Mouse (Mus musculus): Measurements from ENCODE around the gene Ptbp1.

Gene Ptbp1

DNA sequence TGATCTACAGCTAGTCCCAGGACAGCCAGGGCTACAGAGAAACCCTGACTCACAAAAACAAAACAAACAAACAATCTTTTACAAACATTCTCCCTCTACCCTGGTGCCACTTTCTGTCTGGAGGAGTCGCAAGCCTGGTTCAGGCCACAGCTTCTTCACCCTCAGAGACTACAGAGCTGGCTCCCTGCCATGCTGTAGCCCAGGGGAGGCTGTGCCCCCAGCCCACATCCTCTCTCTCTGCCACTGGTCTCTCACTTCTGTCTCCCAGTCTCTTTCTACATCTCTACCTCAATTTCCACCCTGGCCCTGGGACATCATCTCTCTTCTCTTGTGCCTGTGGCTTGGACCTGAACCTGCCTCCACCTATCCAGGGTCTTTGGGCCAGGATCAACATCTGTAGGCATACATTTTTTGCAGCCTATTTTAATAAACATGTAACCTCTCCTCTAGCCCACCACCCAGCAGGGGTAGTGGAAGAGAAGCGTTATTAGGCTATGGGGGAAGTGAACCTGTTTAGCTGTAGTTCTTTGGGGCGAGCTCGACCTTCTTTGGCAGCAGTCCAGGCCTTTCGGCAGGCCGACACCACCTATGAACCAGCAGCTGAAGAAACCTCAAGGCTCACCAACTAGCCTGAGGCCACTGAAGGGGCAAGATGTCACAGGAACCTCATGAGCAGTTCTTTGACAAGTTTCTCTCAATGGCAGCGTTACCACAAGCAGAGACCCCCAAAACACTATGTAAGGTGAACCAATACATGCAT, 22.0 kb upstream of the Ptbp1 start:
- in situ Hi-C loops (cut with MboI; ENCODE audit: unreplicated experiment in 2 of 2) = loop anchor here (5.0 to 10.0 kb wide), 5 partner anchors 50 to 125 kb away; partner anchors contain the start of genes R3hdm4 (in 2 of the 2) and Cfd (in 1 of the 2)

DNA sequence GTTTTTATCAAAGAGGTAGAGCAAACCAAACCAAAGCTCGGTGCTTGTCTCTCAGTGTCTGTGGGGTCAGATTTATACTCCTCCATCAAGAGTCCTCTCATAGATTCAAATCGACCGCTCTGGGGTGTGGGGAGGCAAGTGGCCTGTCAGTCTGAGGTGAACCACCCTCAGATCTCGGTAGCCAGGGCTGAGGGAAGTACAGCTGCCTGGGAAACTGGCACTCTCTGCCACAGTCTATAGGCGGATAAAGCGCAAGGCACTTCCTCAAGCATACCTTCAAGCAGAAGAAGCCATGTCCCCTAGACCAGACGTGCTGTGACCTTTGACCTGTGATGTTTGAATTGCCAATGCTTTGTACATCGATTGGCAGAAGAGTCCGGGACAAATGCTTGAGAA, 21.4 kb upstream of the Ptbp1 start:
- in situ Hi-C loops (cut with MboI; ENCODE audit: unreplicated experiment in 2 of 2) = loop anchor here (5.0 to 10.0 kb wide), 5 partner anchors 50 to 125 kb away; partner anchors contain the start of genes R3hdm4 (in 2 of the 2) and Cfd (in 1 of the 2)

DNA sequence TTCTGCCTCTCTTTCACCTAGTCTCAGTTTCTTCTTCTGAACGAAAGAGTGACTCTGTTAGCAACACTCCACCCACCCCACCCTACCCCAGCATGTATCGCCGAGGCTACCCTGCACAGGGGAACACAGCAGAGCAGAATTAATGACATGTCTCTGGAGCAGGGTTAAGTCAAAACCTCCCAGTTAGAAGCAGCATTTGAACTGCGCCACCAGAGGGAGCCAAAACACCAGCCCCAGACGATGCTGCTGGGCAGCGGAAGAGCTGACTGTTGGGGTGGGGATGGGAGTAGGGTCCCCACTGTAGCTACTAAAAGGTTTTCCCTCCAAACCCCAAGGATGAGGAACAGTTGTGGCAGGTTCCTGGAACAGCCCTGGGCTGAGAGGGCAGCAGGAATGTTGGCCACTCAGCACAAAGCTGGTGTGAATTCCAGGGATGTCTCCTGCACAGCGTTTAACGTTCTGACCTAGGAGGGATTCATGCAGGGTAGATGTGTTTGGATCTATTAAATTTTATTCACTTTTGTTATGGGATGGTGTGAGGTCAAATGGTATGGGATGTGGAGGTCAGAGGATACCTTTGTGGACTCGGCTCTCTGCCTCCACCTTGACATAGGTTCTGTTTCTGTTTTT, 19.3 kb upstream of the Ptbp1 start:
- in situ Hi-C loops (cut with MboI; ENCODE audit: unreplicated experiment in 2 of 2) = loop anchor here (5.0 to 10.0 kb wide), 5 partner anchors 47 to 122 kb away; partner anchors contain the start of genes R3hdm4 (in 2 of the 2) and Cfd (in 1 of the 2)

DNA sequence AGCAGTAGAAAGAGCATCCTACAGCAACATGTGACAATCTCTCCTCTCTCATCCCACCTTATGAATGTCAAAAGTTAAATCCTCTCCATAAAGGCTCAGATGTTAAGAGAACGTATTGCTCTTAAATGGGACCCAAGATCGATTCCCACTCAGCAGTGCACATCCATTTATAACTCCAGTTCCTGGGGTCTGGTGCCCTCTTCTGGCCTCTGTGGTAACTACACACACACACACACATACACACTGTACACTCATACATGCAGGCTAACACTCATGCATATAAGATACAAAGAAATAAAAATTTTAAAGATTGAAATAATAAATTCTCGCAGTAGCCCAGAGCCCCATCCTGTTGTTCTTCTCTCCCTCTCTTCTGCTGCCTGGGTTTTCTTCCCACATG, 17.3 kb upstream of the Ptbp1 start:
- in situ Hi-C loops (cut with MboI; ENCODE audit: unreplicated experiment in 2 of 2) = loop anchor here in 1 of 2 experiments (10.0 kb wide), 1 partner anchor 58 kb away; the partner anchor contains the start of gene Cfd

DNA sequence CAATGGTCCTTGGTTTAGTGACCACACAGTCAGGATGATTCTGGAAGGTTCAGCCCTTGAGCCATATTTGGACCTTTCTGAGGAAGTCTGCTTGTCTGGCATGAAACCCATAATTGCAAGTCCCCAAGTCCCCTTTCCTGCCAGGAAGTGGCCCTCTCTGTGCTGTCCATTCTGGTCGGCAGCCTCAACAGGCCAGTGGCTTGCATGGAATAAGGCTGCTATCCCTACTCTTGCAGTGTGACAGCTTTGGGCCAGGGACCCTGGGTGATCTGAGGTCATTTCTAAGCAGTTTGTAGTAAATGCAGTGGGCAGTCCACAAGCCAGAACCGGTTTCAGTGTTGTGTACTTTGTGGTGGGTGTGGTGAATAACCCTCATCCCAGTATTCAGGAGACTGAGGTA, 16.1 kb upstream of the Ptbp1 start:
- in situ Hi-C loops (cut with MboI; ENCODE audit: unreplicated experiment in 2 of 2) = loop anchor here in 1 of 2 experiments (10.0 kb wide), 1 partner anchor 57 kb away; the partner anchor contains the start of gene Cfd

DNA sequence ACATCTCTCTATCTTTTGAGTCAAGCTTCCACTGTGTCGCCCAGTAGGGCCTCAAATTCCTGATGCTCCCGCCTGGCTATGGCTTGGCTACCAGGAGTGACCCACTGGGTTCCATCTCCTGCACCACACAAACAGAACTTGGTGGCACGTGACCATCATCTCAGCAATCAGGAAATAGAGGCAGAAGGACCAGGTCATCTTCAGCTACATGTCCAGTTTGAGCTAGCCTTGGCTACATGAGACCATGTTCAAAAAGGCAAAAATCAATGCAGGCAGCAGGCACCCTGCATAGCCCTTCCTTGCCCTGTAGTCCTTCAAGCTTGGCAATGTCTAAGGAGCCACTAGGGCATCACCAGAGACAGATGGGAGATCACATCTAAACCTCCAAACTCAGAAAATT, 14.1 kb upstream of the Ptbp1 start:
- in situ Hi-C loops (cut with MboI; ENCODE audit: unreplicated experiment in 2 of 2) = no loop called here

DNA sequence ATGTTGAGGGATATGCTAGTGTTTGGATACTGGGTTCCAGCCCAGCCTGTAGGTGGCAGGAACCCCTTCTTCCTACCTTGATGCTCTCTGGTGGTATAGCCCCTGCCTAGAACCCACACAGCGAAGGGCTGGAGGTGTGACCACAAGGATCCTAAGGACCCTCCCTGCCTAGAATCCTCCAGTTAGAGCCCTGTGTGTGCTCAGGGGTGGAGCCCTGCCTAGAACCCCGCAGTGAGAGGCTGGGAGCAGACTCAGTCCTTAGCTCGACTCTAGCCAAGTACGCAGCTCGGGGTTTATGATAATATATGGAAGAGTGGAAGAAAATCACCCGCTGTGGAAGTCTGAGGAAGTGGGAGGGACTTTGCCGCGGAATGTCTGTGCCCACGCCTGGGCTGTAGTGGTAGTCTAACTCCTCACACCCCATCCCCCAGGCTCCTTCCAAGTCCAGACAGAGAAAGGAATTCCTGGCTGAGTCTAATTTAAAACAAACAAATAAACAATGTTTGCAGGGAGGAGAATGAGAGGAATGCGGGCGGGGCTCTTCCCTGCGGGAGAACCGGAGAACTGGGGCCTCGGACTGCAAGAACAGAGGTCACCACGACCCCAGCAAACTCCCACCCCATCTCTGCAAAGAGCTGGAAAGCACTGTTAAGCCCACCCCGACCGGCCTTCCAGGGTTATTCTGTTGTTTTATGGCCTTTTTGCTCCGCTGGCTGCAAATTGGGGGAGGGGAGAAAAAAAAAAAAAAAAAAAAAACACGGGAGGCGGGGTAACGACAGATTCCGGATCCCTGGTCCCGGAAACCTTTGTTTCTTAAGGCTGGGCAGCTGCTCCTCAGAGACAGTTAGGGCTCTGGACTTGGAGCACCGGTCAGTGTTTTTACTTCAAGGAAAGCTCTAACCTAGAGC, 13.3 kb upstream of the Ptbp1 start:
- in situ Hi-C loops (cut with MboI; ENCODE audit: unreplicated experiment in 2 of 2) = no loop called here

DNA sequence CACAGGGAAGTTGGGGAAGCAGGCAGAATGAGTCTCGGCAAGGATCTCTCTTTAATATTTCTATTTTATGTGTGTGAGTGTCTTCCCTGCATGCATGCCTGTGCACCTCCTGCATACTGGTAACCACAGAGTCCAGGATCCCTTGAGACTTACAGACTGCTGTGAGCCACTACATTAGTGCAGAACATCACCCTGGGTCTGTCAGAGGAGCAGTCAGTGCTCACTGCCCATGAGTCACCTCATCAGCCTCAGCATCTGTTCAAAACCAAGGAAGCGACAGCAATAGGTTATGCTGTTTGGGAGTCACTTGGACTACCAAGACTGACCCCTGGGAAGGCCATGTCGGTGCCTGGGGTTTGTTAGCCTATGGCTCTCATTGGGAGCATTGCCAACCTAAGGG, 11.9 kb upstream of the Ptbp1 start:
- in situ Hi-C loops (cut with MboI; ENCODE audit: unreplicated experiment in 2 of 2) = no loop called here

DNA sequence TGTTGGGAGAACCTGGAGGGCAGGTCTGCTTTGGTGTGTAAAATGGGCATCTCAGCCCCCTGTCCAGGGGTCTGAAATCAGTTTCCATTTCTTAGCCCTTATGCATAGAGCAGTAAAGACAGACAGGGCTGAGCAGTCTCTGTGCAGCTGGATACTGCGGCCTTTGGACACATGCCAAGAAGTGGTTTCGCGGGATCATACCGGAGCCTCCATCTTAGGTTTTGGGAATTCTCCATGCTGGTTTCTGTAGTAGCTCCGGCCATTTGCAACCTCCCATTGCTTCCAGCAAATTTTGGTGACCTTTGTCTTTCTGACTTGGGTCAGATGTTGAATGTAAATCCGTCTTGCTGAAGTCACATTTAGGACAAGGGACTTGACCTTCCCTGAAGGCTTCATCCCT, 10.8 kb upstream of the Ptbp1 start:
- in situ Hi-C loops (cut with MboI; ENCODE audit: unreplicated experiment in 2 of 2) = no loop called here

DNA sequence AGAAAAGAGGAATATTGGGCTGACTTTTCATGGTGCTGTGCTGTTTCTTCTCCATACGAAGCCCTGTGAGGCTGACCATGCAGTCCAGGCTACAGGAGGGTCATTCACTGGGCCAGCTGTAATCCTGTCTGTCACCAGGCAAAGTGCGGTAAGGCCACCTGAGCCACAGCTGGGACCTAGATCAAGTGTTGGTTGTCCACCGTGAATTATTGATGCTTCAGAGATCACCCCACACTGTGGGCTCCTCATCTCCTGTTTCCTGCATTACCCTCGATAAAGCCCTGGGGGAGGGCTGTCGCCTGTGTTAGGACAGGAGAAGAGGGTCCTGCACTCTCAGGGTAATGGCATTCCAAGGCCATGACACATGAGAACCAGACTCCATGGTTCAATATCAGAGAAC, 7.7 kb upstream of the Ptbp1 start:
- in situ Hi-C loops (cut with MboI; ENCODE audit: unreplicated experiment in 2 of 2) = no loop called here

DNA sequence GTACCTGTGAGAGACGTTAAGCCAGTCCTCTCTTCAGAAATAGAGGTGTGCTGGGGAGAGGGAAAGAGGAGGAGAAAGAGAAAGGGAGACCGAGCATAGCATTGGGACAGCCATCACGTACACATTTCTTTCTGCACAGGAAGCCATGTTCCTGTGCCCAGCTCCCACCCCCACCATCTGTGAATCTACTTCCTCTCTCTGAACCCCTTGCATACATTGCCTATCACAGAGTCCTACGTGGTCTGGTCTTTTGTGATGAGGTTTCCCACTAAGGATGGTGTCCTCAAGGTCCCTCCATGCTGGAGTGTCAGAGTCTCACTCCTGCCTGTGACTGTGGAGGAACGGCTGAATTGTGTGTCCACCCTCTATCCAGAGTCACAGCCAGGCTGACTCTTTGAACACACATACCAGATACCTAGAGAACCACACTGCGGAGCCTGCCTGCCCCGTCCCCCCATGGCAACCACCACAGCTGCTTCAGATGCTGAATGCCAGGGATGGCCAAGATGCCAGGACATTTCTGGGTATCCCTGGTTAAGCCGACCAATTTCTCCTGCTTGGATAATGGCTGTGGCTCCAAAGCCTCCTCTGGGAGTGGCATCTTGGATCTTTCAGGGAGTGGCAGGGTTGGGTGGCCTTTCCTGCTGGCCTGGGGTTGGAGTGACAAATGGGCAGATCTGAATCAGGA, 4.1 kb upstream of the Ptbp1 start:
- in situ Hi-C loops (cut with MboI; ENCODE audit: unreplicated experiment in 2 of 2) = loop anchor here in 1 of 2 experiments (10.0 kb wide), 1 partner anchor 295 kb away; the partner anchor contains the start of genes Cbarp and Midn

DNA sequence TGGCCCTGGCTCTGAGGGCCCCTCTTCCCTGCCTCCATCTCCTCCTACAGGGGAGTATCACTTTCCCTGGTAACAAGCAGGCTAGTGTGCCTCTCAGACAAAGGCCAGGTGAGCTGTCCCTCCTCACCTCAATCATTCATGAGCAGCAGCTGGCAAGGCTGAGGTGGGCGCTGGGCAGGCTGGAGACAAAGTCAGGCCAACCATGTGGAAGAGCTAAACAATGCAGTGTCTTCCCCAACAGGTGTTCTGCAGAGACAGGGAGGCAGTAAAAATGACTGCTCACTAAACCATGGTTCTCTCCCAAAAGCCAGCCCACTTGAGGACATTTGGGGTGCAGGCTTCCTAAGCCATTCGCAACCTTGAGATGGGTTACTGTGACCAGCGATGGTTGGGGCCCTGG, 2.6 kb upstream of the Ptbp1 start:
- in situ Hi-C loops (cut with MboI; ENCODE audit: unreplicated experiment in 2 of 2) = loop anchor here in 1 of 2 experiments (10.0 kb wide), 1 partner anchor 293 kb away; the partner anchor contains the start of genes Cbarp and Midn

DNA sequence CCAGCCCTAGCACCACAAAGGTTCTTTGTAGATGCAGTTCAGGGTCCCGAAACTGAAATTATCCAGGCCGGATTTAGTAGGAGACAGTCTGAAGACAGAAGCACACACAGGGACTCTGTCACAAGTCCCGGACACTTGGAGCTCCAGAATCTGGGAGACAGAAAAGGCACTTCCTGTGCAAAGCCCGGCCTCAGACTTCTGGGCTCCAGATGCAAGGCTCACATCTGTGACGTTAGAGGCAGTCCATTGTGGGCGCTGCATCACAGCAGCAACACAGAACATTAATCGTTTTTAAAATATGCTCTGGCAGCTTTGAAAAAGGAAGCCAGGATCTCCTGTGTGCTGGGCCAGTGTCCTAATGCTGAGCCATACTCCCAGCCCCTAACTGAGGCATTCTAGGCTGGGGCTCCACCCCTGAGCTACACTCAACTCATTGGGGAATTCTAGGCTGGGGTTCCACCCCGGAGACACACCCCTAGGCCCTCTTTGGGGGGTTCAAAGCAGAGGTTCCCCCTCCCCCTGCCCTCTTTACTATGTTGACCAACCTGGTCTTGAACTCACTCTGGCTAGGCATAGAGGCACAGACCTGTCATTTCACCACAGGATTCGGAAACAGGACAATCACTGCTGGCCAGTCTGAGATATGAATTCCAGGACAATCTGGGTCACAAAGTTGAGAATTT, 2.0 kb upstream of the Ptbp1 start:
- in situ Hi-C loops (cut with MboI; ENCODE audit: unreplicated experiment in 2 of 2) = loop anchor here in 1 of 2 experiments (10.0 kb wide), 1 partner anchor 293 kb away; the partner anchor contains the start of genes Cbarp and Midn

DNA sequence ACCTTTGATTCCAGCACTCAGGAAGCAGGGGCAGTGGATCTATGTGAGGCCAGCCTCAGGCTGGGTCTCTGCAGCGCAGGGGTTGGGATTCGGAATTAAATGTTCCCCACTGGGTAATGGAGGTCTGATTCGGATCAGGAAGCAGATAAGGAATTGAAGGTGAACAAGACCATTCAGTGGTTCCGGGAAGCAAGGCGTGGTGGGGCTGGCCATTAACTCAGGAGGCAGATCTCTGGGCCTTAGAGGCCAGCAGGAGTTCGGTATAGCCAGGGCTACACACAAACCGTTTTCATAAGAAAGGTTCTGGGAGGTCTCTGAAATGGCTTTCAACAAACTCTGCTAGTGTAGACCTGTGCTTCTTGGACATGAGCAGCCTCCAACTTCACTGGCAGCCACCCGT, 1.4 kb upstream of the Ptbp1 start:
- in situ Hi-C loops (cut with MboI; ENCODE audit: unreplicated experiment in 2 of 2) = loop anchor here in 1 of 2 experiments (10.0 kb wide), 1 partner anchor 292 kb away; the partner anchor contains the start of genes Cbarp and Midn

DNA sequence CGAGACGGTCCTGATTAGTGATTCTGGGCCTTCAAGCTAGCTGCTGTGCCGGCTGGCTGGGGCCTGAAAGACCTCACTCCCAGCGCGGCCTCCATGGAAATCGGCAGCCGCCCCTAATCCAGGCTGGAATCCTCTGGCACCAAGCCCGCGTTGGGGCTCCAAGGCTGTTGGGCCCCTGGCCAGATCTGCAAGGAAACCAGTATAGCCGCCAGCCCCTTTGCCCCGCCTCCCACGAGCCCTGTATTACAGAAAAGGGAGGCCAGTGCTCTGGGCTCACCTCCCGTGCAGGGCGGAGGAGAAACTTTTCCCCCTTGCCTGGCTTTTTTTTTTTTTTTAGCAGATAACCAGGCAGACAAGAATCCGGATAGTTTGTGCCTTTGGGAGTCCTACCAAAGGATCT, 835 bp upstream of the Ptbp1 start:
- in situ Hi-C loops (cut with MboI; ENCODE audit: unreplicated experiment in 2 of 2) = loop anchor here in 1 of 2 experiments (10.0 kb wide), 1 partner anchor 291 kb away; the partner anchor contains the start of genes Cbarp and Midn

DNA sequence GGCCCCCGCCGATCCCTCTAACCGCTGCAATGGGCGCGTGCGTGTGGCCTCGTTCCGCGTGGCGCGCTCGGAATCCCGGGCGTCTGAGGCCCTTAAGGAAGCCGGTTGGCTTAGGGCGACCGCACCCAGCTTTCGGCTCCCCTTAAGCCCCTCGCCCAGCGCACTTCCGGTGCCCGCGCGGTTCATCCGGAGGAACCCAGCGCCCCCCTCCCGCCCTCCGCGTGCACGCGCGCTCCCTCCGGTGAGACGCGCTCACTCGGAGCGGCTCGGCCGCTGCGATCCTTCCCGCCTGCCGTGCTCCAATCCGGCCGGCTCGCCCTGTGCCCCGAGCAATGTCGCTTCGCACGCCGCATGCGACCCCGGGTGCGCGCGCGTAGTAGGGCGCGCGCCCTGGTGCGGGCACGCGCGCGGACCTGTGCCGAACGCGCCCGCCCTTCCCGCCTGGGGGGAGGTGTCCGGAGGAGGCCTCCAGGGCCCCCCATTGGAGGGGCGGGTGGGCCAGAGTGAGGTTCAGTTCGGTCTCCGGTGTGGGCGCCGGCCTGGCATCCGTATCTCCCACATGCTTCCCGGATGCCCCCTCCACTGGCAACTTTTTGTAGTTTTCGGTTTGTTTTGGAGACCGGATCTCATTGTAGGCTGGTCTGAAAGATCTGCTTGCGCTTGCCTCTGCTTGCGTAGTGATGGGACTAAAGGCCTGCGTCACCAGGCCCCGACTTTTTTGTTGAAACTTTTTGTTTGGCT, 744 bp downstream of the Ptbp1 start:
- in situ Hi-C loops (cut with MboI; ENCODE audit: unreplicated experiment in 2 of 2) = loop anchor here in 1 of 2 experiments (10.0 kb wide), 1 partner anchor 290 kb away; the partner anchor contains the start of genes Cbarp and Midn

DNA sequence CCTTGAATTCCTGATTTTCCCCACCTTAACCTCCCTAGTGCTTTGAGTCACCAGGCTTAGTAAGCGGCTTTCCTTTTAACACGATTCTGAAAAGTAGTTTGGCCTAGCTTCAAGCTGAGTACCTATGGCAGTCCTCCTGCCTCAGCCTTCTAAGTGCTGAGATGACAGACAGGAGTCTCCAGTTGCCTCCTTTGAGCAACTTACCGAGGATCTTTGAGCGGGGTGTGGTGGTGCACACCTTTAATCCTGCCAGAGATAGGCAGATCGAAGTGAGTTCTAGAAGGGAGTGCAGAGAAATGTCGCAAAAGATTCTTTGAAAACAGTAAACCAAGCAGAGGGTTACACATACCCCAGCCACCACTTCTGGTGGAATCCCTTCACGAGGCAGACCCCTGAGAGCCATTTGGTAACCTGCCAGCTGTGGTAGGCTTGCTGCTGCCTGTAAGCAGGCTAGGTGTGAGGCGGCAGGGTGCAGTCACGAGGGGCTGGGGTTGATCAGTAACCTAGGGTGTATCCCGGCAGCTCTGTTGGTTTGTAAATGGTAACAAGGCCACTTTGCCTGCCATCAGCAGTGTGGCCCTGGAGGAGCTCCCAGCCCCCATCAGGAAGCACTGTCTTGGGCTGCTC, 1.4 kb downstream of the Ptbp1 start:
- in situ Hi-C loops (cut with MboI; ENCODE audit: unreplicated experiment in 2 of 2) = loop anchor here in 1 of 2 experiments (10.0 kb wide), 1 partner anchor 289 kb away; the partner anchor contains the start of genes Cbarp and Midn

DNA sequence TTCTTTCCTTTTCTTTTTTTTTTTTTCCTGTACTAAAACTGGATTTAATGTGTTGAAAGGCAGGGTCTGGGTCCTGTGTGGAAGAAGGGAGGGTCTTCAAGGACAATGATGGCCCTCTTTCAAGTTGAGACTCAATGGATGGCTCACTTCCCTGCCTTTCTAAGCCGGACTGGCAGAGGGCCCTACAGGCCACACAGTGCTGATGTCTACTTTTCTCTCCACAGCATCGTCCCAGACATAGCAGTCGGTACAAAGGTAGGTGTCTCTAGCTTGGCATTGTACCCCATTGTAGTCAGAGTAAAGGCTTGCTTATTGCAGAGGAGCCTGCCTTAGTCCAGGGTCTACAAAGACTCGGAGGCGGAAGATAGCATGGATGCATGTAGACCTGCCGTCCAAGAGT, 2.1 kb downstream of the Ptbp1 start:
- in situ Hi-C loops (cut with MboI; ENCODE audit: unreplicated experiment in 2 of 2) = loop anchor here in 1 of 2 experiments (10.0 kb wide), 1 partner anchor 289 kb away; the partner anchor contains the start of genes Cbarp and Midn
